ENCODE assay signal across 21 mouse cellular contexts in the genomic region with DNA sequence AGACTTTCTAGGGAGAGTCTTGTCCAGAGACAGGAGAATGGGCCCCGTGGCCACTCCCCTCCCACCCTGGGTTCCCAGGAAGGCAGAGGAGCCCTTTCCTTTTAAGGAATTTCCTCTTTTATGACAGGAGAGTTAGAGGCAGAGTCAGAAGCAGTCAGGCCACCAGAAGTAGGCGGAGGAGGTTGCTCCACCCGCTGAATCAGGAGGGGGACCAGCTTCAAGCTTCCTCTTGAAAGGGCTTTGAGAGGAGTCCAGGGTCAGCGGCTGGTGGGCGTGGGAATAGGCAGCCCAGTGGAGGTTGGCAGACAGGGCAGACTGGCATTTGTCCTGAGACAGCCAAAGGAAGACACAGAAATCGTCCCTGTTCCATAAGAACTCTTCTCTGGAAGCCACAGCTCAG. TPM values are rescaled to one million over a fixed set of nuclear protein-coding genes. Genes with fewer than 3 reads are reported as not detected.
DNase-seq lines count a peak whose midpoint lies in the region; ATAC-seq and TF ChIP-seq lines count a peak whose summit lies in the region.
"Had no signal": no experiment of that assay in that cellular context is flagged by ENCODE, and none has a peak within 500 bp of the region (broad histone marks: within the 10 kb centered on the region; RNA-seq: fewer than 3 reads in every experiment).

No protein-coding gene starts in this region.

- no peak overlapping the region for H3K4me3 ChIP-seq in kidney, embryonic 16.5 days (ENCODE audit: low read length)
- no peak overlapping the region for H3K4me3 ChIP-seq in MEL (ENCODE audit: control insufficient read depth in 1 of 2, insufficient read depth in 1 of 2, low read depth in 2 of 2, low read length in 2 of 2)
- H3K4me3 ChIP-seq in intestine, postnatal 0 days (ENCODE audit: low read depth, low read length), result no peak overlapping the region
- no peak overlapping the region for H3K4me3 ChIP-seq in hindbrain, postnatal 0 days (ENCODE audit: low read length)
- H3K4me3 ChIP-seq: embryonic facial prominence, embryonic 15.5 days; forebrain, embryonic 12.5 days; heart, embryonic 12.5 days; layer of hippocampus, adult 2 months; left cerebral cortex, adult 2 months; limb, embryonic 13.5 days; midbrain, embryonic 13.5 days had no signal

- no peak for DNase-seq in kidney, adult 9 months
- DNase-seq in MEL (ENCODE audit: low read depth, low spot score), result peak; percentile 40
- no peak for DNase-seq in hindbrain, postnatal 0 days (ENCODE audit: low spot score)
- no peak for DNase-seq in thymus, postnatal 4 days
- no peak for DNase-seq in layer of hippocampus, adult 8-10 months (ENCODE audit: low spot score in 2 of 2)
- DNase-seq: adrenal gland, adult 8-10 months; B cell, adult 2 months; cerebellum, adult 8-10 months; heart, postnatal 4 days; thymus, adult 18-20 months had no signal

- peaks cover 4% of the 10 kb centered on the region for H3K4me1 ChIP-seq in kidney, embryonic 16.5 days (ENCODE audit: insufficient read depth, low read length)
- H3K4me1 ChIP-seq in MEL (ENCODE audit: control insufficient read depth in 1 of 2, insufficient read depth in 2 of 2, low read length in 2 of 2), result no peaks in the 10 kb centered on the region
- 0 out of 2 replicates have a peak, but pooled peaks cover 2% of the 10 kb centered on the region for H3K4me1 ChIP-seq in intestine, postnatal 0 days (replicated peaks; ENCODE audit: control insufficient read depth, insufficient read depth, low read length)
- no peaks in the 10 kb centered on the region for H3K4me1 ChIP-seq in hindbrain, postnatal 0 days (ENCODE audit: insufficient read depth, low read length)
- H3K4me1 ChIP-seq: forebrain, embryonic 12.5 days; limb, embryonic 13.5 days; midbrain, embryonic 13.5 days had no signal

- no peak for TF ChIP-seq CTCF in MEL (IDR thresholded peaks at IDR 0.05 in 2 of 3, conservative IDR thresholded peaks at IDR 0.05 in 1 of 3; ENCODE audit: control insufficient read depth in 1 of 3, insufficient read depth in 1 of 3, low read depth in 2 of 3, low read length in 3 of 3, poor library complexity in 1 of 3, severe bottlenecking in 1 of 3)
- no peak for TF ChIP-seq CTCF in intestine, postnatal 0 days (IDR thresholded peaks at IDR 0.05; ENCODE audit: low read depth)
- TF ChIP-seq CTCF in hindbrain, postnatal 0 days (IDR thresholded peaks at IDR 0.05; ENCODE audit: low read depth), result no peak

- no peaks in the 10 kb centered on the region for H3K36me3 ChIP-seq in kidney, embryonic 16.5 days (ENCODE audit: insufficient read depth, low read length)
- H3K36me3 ChIP-seq in MEL (ENCODE audit: control insufficient read depth in 1 of 2, insufficient read depth in 2 of 2, low read length in 2 of 2), result no peaks in the 10 kb centered on the region
- no peaks in the 10 kb centered on the region for H3K36me3 ChIP-seq in intestine, postnatal 0 days (ENCODE audit: control insufficient read depth, insufficient read depth)
- H3K36me3 ChIP-seq in hindbrain, postnatal 0 days (ENCODE audit: insufficient read depth, low read length), result no peaks in the 10 kb centered on the region
- H3K36me3 ChIP-seq: embryonic facial prominence, embryonic 15.5 days; forebrain, embryonic 12.5 days; heart, embryonic 12.5 days; limb, embryonic 13.5 days; midbrain, embryonic 13.5 days had no signal

- TF ChIP-seq RAD21 in MEL (IDR thresholded peaks at IDR 0.05; ENCODE audit: low read depth, low read length), result no peak

- no peak overlapping the region for H3K9ac ChIP-seq in kidney, embryonic 16.5 days (replicated peaks; ENCODE audit: low read length)
- H3K9ac ChIP-seq in MEL (ENCODE audit: control insufficient read depth, low read depth, low read length, poor library complexity, severe bottlenecking), result no peak overlapping the region
- no peak overlapping the region for H3K9ac ChIP-seq in intestine, postnatal 0 days (ENCODE audit: low read depth, low read length)
- no peak overlapping the region for H3K9ac ChIP-seq in hindbrain, postnatal 0 days (replicated peaks; ENCODE audit: low read length)
- H3K9ac ChIP-seq: embryonic facial prominence, embryonic 15.5 days; forebrain, embryonic 12.5 days; heart, embryonic 12.5 days; limb, embryonic 13.5 days; midbrain, embryonic 13.5 days had no signal

- TF ChIP-seq EP300 in MEL (IDR thresholded peaks at IDR 0.05; ENCODE audit: low read depth in 1 of 2, low read length in 2 of 2), result no peak

- H3K4me2 ChIP-seq in kidney, embryonic 16.5 days (replicated peaks; ENCODE audit: low read depth, low read length), result no peak overlapping the region
- peak overlapping the region; percentile 18; the same call in 1 of the 2 replicates for H3K4me2 ChIP-seq in intestine, postnatal 0 days (replicated peaks; ENCODE audit: low read depth)
- no peak overlapping the region for H3K4me2 ChIP-seq in hindbrain, postnatal 0 days (ENCODE audit: low read depth, low read length)
- H3K4me2 ChIP-seq: embryonic facial prominence, embryonic 15.5 days; forebrain, embryonic 12.5 days; heart, embryonic 12.5 days; limb, embryonic 13.5 days; midbrain, embryonic 13.5 days had no signal

- H3K9me3 ChIP-seq in kidney, embryonic 16.5 days (ENCODE audit: low read length), result no peaks in the 10 kb centered on the region
- H3K9me3 ChIP-seq in MEL (replicated peaks; ENCODE audit: insufficient read depth, low read length), result no peaks in the 10 kb centered on the region
- no peaks in the 10 kb centered on the region for H3K9me3 ChIP-seq in intestine, postnatal 0 days (ENCODE audit: control insufficient read depth)
- no peaks in the 10 kb centered on the region for H3K9me3 ChIP-seq in hindbrain, postnatal 0 days (ENCODE audit: low read length)
- H3K9me3 ChIP-seq: embryonic facial prominence, embryonic 15.5 days; forebrain, embryonic 12.5 days; heart, embryonic 12.5 days; limb, embryonic 13.5 days; midbrain, embryonic 13.5 days had no signal

- WGBS in kidney, embryonic 16.5 days, result 31% methylated on average over 6 of the region's 6 CpGs
- 21% methylated on average over 6 of the region's 6 CpGs for WGBS in intestine, postnatal 0 days
- WGBS in hindbrain, postnatal 0 days, result 48% methylated on average over 6 of the region's 6 CpGs

- H3K79me2 ChIP-seq in MEL (ENCODE audit: control insufficient read depth, insufficient read depth, low read length, poor library complexity), result no peaks in the 10 kb centered on the region

- peaks cover 3% of the 10 kb centered on the region; the same call in 1 of the 2 replicates for H3K27me3 ChIP-seq in kidney, embryonic 16.5 days (ENCODE audit: insufficient read depth, low read length)
- no peaks in the 10 kb centered on the region; a peak in 1 of 4 replicates for H3K27me3 ChIP-seq in MEL (ENCODE audit: control insufficient read depth in 1 of 2, insufficient read depth in 2 of 2, low read length in 2 of 2)
- no peaks in the 10 kb centered on the region for H3K27me3 ChIP-seq in intestine, postnatal 0 days (replicated peaks; ENCODE audit: control insufficient read depth, insufficient read depth, low read length)
- H3K27me3 ChIP-seq in hindbrain, postnatal 0 days (ENCODE audit: insufficient read depth, low read length), result no peaks in the 10 kb centered on the region
- H3K27me3 ChIP-seq: embryonic facial prominence, embryonic 15.5 days; midbrain, embryonic 13.5 days had no signal

- peak; percentile 57; the same call in 1 of the 2 replicates for ATAC-seq in kidney, embryonic 16.5 days (ENCODE audit: low FRiP score, low TSS enrichment)
- ATAC-seq in intestine, postnatal 0 days, result no peak
- ATAC-seq in megakaryocyte, adult 5-6 weeks (ENCODE audit: poor library complexity, severe bottlenecking), result peak; percentile 50
- no peak for ATAC-seq in hindbrain, postnatal 0 days
- ATAC-seq: midbrain, embryonic 13.5 days had no signal

- H3K27ac ChIP-seq in kidney, embryonic 16.5 days (ENCODE audit: low read length), result no peak overlapping the region
- H3K27ac ChIP-seq in MEL (ENCODE audit: control insufficient read depth, low read depth, low read length), result no peak overlapping the region
- no peak overlapping the region for H3K27ac ChIP-seq in intestine, postnatal 0 days (ENCODE audit: low read depth, low read length)
- no peak overlapping the region for H3K27ac ChIP-seq in hindbrain, postnatal 0 days
- H3K27ac ChIP-seq: embryonic facial prominence, embryonic 15.5 days; forebrain, embryonic 12.5 days; layer of hippocampus, adult 2 months; left cerebral cortex, adult 2 months; limb, embryonic 13.5 days; midbrain, embryonic 13.5 days had no signal

- TF ChIP-seq POLR2A in MEL (IDR thresholded peaks at IDR 0.05; ENCODE audit: control insufficient read depth in 1 of 2, insufficient read depth in 1 of 2, low read depth in 1 of 2, low read length in 2 of 2, poor library complexity in 1 of 2), result no peak

TF ChIP-seq in MEL, 35 proteins besides CTCF, POLR2A, EP300 and RAD21 (continues in another document):
- TF ChIP-seq GABPA (IDR thresholded peaks at IDR 0.05; ENCODE audit: low read depth, low read length) (no peak), GATA1 (IDR thresholded peaks at IDR 0.05; ENCODE audit: low read depth, low read length) (no peak), E2F4 (IDR thresholded peaks at IDR 0.05; ENCODE audit: borderline replicate concordance, low read depth, low read length) (no peak), NRF1 (IDR thresholded peaks at IDR 0.05; ENCODE audit: insufficient read depth, low read depth, low read length, poor library complexity, severe bottlenecking) (no peak), SIN3A (IDR thresholded peaks at IDR 0.05; ENCODE audit: low read length) (no peak), MAFK (IDR thresholded peaks at IDR 0.05; ENCODE audit: borderline replicate concordance, low read depth, low read length) (no peak), SMC3 (IDR thresholded peaks at IDR 0.05; ENCODE audit: low read depth, low read length) (no peak), TCF12 (IDR thresholded peaks at IDR 0.05; ENCODE audit: low read depth, low read length) (no peak), USF1 (IDR thresholded peaks at IDR 0.05; ENCODE audit: low read depth, low read length) (no peak), CHD1 (IDR thresholded peaks at IDR 0.05; ENCODE audit: low read depth, low read length) (no peak), MXI1 (IDR thresholded peaks at IDR 0.05; ENCODE audit: low read depth, low read length) (no peak), KAT2A (conservative IDR thresholded peaks at IDR 0.05; ENCODE audit: low read depth, low read length) (no peak), BHLHE40 (IDR thresholded peaks at IDR 0.05; ENCODE audit: borderline replicate concordance, low read depth, low read length) (no peak)

RNA-seq across cellular contexts. Expression of gene Trim29, which starts 4.8 kb away (rescaled TPM):
- 1.1 and 2.0 TPM in 2 replicates for polyA plus RNA-seq in kidney, embryonic 16.5 days (2015; fragmentation: Nextera tagmentation; extraction: Ambion mirVana)
- total RNA-seq in MEL (2012; rRNA removed), result not detected in 2 replicates
- polyA plus RNA-seq in MEL (2012; ENCODE audit: insufficient read depth in 1 of 2, insufficient read length in 2 of 2, low read depth in 1 of 2, low replicate concordance in 2 of 2, missing spikeins in 1 of 2), result not detected
- 0.26 and 0.38 TPM in 2 replicates for polyA plus RNA-seq in intestine, postnatal 0 days (2015; fragmentation: Nextera tagmentation; extraction: Ambion mirVana)
- not detected in 2 replicates for total RNA-seq in megakaryocyte, adult 5-6 weeks (2015)
- not detected in 2 replicates for total RNA-seq in megakaryocyte, adult 5-6 weeks (2017)
- 0.05 and 0.14 TPM in 2 replicates for total RNA-seq in hindbrain, postnatal 0 days (2014; rRNA removed)
- polyA plus RNA-seq in hindbrain, postnatal 0 days (2015; fragmentation: Nextera tagmentation; extraction: Ambion mirVana), result 0.35 and 0.45 TPM in 2 replicates
- under 1 TPM in 3 of 4 experiments, not detected in 1; 0.13 to 0.56 (median 0.23) TPM for total RNA-seq in layer of hippocampus, adult 8-10 months (2022)
- total RNA-seq: left cerebral cortex, adult 2 months had no signal
- polyA plus RNA-seq: liver, embryonic 16.5 days had no signal

Comparison
In these comparisons a context has a peak if more than half of its experiments do, and no peak if none do; other contexts are left out.
1. ATAC-seq: peak in kidney, embryonic 16.5 days (single experiment) and megakaryocyte, adult 5-6 weeks (single experiment); none in intestine, postnatal 0 days (single experiment) and hindbrain, postnatal 0 days (single experiment).